Mouse (Mus musculus) liver, embryonic 15.5 days (tissue): ENCODE measurements around the gene Plekhg1. TPM values are rescaled to one million over a fixed set of nuclear protein-coding genes. Genes with fewer than 3 reads are reported as not detected.

Experiments used
- ATAC-seq: fragments of 200-750 bp; cut with Nextera tagmentation; 2 replicates; pipeline ENCODE4 v1.8.0; 2017; ENCODE audit warnings: moderate number of reproducible peaks, mild to moderate bottlenecking, moderate library complexity; ENCODE audit not compliant: insufficient read depth
- H3K27ac ChIP-seq: fragments of 300-500 bp; sonication (generic); replicated peaks from 2 replicates; pipeline ENCODE4 v1.5.1; 2015; ENCODE audit warnings: mild to moderate bottlenecking, inconsistent platforms
- H3K27me3 ChIP-seq: fragments of 300-500 bp; sonication (generic); 2 replicates; pipeline ENCODE4 v1.6.1; 2015; ENCODE audit warnings: mild to moderate bottlenecking, inconsistent platforms
- H3K36me3 ChIP-seq: fragments of 300-500 bp; sonication (generic); replicated peaks from 2 replicates; pipeline ENCODE4 v1.6.1; 2015; ENCODE audit warnings: moderate library complexity, mild to moderate bottlenecking, inconsistent platforms
- H3K4me1 ChIP-seq: fragments of 300-500 bp; sonication (generic); replicated peaks from 2 replicates; pipeline ENCODE4 v1.6.1; 2015; ENCODE audit warnings: inconsistent platforms
- H3K4me2 ChIP-seq: fragments of 300-500 bp; sonication (generic); 2 replicates; pipeline ENCODE4 v1.6.1; 2015; ENCODE audit warnings: moderate library complexity, mild to moderate bottlenecking, inconsistent platforms
- H3K4me3 ChIP-seq: fragments of 300-500 bp; sonication (generic); replicated peaks from 2 replicates; pipeline ENCODE4 v1.5.1; 2015; ENCODE audit warnings: mild to moderate bottlenecking, inconsistent platforms
- H3K9ac ChIP-seq: fragments of 300-500 bp; sonication (generic); 2 replicates; pipeline ENCODE4 v1.6.1; 2015; ENCODE audit warnings: moderate library complexity, mild to moderate bottlenecking, inconsistent platforms
- H3K9me3 ChIP-seq: fragments of 300-500 bp; sonication (generic); replicated peaks from 2 replicates; pipeline ENCODE4 v1.6.1; 2016; ENCODE audit warnings: inconsistent platforms
- WGBS: fragments of 180-500 bp; shearing (Covaris S2); methylation state at CpG from one replicate; pipeline ENCODE4 v1.1.7; 2015; ENCODE audit warnings: mixed read lengths; ENCODE audit not compliant: insufficient replicate concordance; 5-methylcytosine and 5-hydroxymethylcytosine counted together
- polyA plus RNA-seq: library from polyadenylated mRNA; unstranded; fragments of >200 nt; fragmentation: Nextera tagmentation; extraction: Ambion mirVana; gene quantifications from 2 replicates; pipeline ENCODE4 v1.2.1, GENCODE M21; 2015

Gene Plekhg1
- polyA plus RNA-seq, 1 experiment from 2014 or later: 1.0 TPM

- H3K9ac ChIP-seq: peak within 1 kb of the TSS; percentile 89
- under 1% methylated on average over 40 of the region's 40 CpGs for WGBS
- H3K4me1 ChIP-seq: peaks cover 53% of the 10 kb centered on the region
These were observed 232.9 kb downstream of the Plekhg1 start, which contains the start of gene Mthfd1l for GRCm38 (mm10) chr10:3972981-3973588. Gene Mthfd1l (plus strand): TSS chr10:3973118.

GRCm38 (mm10) chr10:3973589-3974070, 233.5 kb downstream of the Plekhg1 start:
- peak; percentile 88 for ATAC-seq
- H3K36me3 ChIP-seq: peaks cover 10% of the 10 kb centered on the region
- 0% methylated on average over 39 of the region's 39 CpGs for whole genome bisulfite sequencing
- H3K4me2 ChIP-seq: peak overlapping the region; percentile 98
- peak overlapping the region; percentile 84 for H3K4me3 ChIP-seq
- H3K4me1 ChIP-seq: peaks cover 55% of the 10 kb centered on the region
- H3K9ac ChIP-seq: peak overlapping the region; percentile 89
- H3K27me3 ChIP-seq: no peaks in the 10 kb centered on the region
- no peaks in the 10 kb centered on the region for H3K9me3 ChIP-seq
- H3K27ac ChIP-seq: peak overlapping the region; percentile 94

More at GRCm38 (mm10) chr10:3972981-3973588, 232.9 kb downstream of the Plekhg1 start, which contains the start of gene Mthfd1l:
- Histone ChIP-seq H3K4me2 (peak within 1 kb of the TSS; percentile 98), H3K4me3 (peak within 1 kb of the TSS; percentile 84), H3K27me3 (no peaks in the 10 kb centered on the region), H3K9me3 (no peaks in the 10 kb centered on the region), H3K36me3 (peaks cover 4% of the 10 kb centered on the region; the same call in 1 of the 2 replicates), H3K27ac (peak within 1 kb of the TSS; percentile 94)
- peak; percentile 72 for ATAC-seq

GRCm38 (mm10) chr10:3974380-3974779, 234.2 kb downstream of the Plekhg1 start:
- Histone ChIP-seq H3K9me3 (no peaks in the 10 kb centered on the region), H3K27ac (peak overlapping the region; percentile 94), H3K4me3 (peak overlapping the region; percentile 84), H3K4me2 (peak overlapping the region; percentile 98), H3K4me1 (peaks cover 55% of the 10 kb centered on the region), H3K36me3 (peaks cover 17% of the 10 kb centered on the region), H3K27me3 (no peaks in the 10 kb centered on the region), H3K9ac (peak overlapping the region; percentile 89)
- 42% methylated on average over 3 of the region's 3 CpGs for WGBS
- no peak for ATAC-seq

GRCm38 (mm10) chr10:3975898-3976622, 235.9 kb downstream of the Plekhg1 start:
- H3K27me3 ChIP-seq: no peaks in the 10 kb centered on the region
- H3K36me3 ChIP-seq: peaks cover 34% of the 10 kb centered on the region
- WGBS: 41% methylated on average over 6 of the region's 6 CpGs
- peak overlapping the region; percentile 39 for H3K9ac ChIP-seq
- H3K4me1 ChIP-seq: peaks cover 55% of the 10 kb centered on the region
- peak overlapping the region; percentile 84 for H3K4me3 ChIP-seq
- peak overlapping the region; percentile 94 for H3K27ac ChIP-seq
- H3K9me3 ChIP-seq: no peaks in the 10 kb centered on the region
- ATAC-seq: no peak
- peak overlapping the region; percentile 98 for H3K4me2 ChIP-seq

GRCm38 (mm10) chr10:3976623-3977010, 236.5 kb downstream of the Plekhg1 start:
- 74% methylated on average over 4 of the region's 4 CpGs for WGBS
- peak overlapping the region; percentile 94 for H3K27ac ChIP-seq

GRCm38 (mm10) chr10:3978326-3978725, 238.2 kb downstream of the Plekhg1 start:
- Histone ChIP-seq H3K4me2 (no peak overlapping the region), H3K27ac (peak overlapping the region; percentile 59), H3K4me3 (no peak overlapping the region), H3K27me3 (no peaks in the 10 kb centered on the region), H3K9ac (no peak overlapping the region), H3K4me1 (peaks cover 42% of the 10 kb centered on the region), H3K9me3 (no peaks in the 10 kb centered on the region), H3K36me3 (peaks cover 56% of the 10 kb centered on the region)
- no peak for ATAC-seq
- whole genome bisulfite sequencing: 70% methylated on average over 3 of the region's 3 CpGs

More at GRCm38 (mm10) chr10:3976623-3977010, 236.5 kb downstream of the Plekhg1 start:
- H3K4me2 ChIP-seq: peak overlapping the region; percentile 98; the same call in 1 of the 2 replicates
- no peak overlapping the region for H3K9ac ChIP-seq
- H3K4me1 ChIP-seq: peaks cover 55% of the 10 kb centered on the region
- H3K9me3 ChIP-seq: no peaks in the 10 kb centered on the region
- no peak for ATAC-seq
- no peak overlapping the region; the same call in 1 of the 2 replicates for H3K4me3 ChIP-seq
- peaks cover 40% of the 10 kb centered on the region for H3K36me3 ChIP-seq
- no peaks in the 10 kb centered on the region for H3K27me3 ChIP-seq

GRCm38 (mm10) chr10:3978792-3979488, 238.8 kb downstream of the Plekhg1 start:
- no peak overlapping the region for H3K4me2 ChIP-seq
- H3K4me1 ChIP-seq: peaks cover 40% of the 10 kb centered on the region
- H3K4me3 ChIP-seq: no peak overlapping the region
- no peaks in the 10 kb centered on the region for H3K27me3 ChIP-seq
- H3K9me3 ChIP-seq: no peaks in the 10 kb centered on the region
- no peak overlapping the region; the same call in 1 of the 2 replicates for H3K27ac ChIP-seq
- no peak for ATAC-seq
- peaks cover 62% of the 10 kb centered on the region for H3K36me3 ChIP-seq
- no peak overlapping the region for H3K9ac ChIP-seq
- WGBS: 83% methylated on average over 5 of the region's 5 CpGs

- no peak overlapping the region for H3K4me2 ChIP-seq
- H3K36me3 ChIP-seq: peaks cover 73% of the 10 kb centered on the region
- no peak overlapping the region for H3K27ac ChIP-seq
- ATAC-seq: no peak
- no peaks in the 10 kb centered on the region for H3K27me3 ChIP-seq
- peaks cover 28% of the 10 kb centered on the region for H3K4me1 ChIP-seq
- H3K9ac ChIP-seq: no peak overlapping the region
- H3K4me3 ChIP-seq: no peak overlapping the region
- no peaks in the 10 kb centered on the region for H3K9me3 ChIP-seq
- WGBS: 79% methylated on average over 4 of the region's 4 CpGs
These were observed 240.1 kb downstream of the Plekhg1 start for GRCm38 (mm10) chr10:3980231-3980630.

GRCm38 (mm10) chr10:3990295-3990883, 250.2 kb downstream of the Plekhg1 start:
- 87% methylated on average over 6 of the region's 6 CpGs for WGBS
- Histone ChIP-seq H3K4me2 (no peak overlapping the region), H3K9me3 (no peaks in the 10 kb centered on the region), H3K27ac (no peak overlapping the region), H3K9ac (no peak overlapping the region), H3K4me1 (peaks cover 38% of the 10 kb centered on the region), H3K36me3 (peaks cover 57% of the 10 kb centered on the region), H3K27me3 (no peaks in the 10 kb centered on the region), H3K4me3 (no peak overlapping the region)
- ATAC-seq: no peak

- Histone ChIP-seq H3K27me3 (no peaks in the 10 kb centered on the region), H3K27ac (peak overlapping the region; percentile 95), H3K4me1 (peaks cover 51% of the 10 kb centered on the region), H3K4me3 (peak overlapping the region; percentile 17; the same call in 1 of the 2 replicates), H3K9me3 (no peaks in the 10 kb centered on the region), H3K36me3 (peaks cover 72% of the 10 kb centered on the region), H3K4me2 (peak overlapping the region; percentile 64), H3K9ac (peak overlapping the region; percentile 51)
- ATAC-seq: peak; percentile 98
- WGBS: 31% methylated on average over 8 of the region's 8 CpGs
These were observed 253.4 kb downstream of the Plekhg1 start for GRCm38 (mm10) chr10:3993365-3994102.
